Mouse (Mus musculus) CH12.LX (cell line): ENCODE measurements around the gene Tm7sf3. TPM values are rescaled to one million over a fixed set of nuclear protein-coding genes. Genes with fewer than 3 reads are reported as not detected.

Experiments used
- DNase-seq: peaks from one replicate; pipeline ENCODE4 v3.0.0-alpha.2; 2013; ENCODE audit errors: extremely low read depth
- H3K27ac ChIP-seq: 2 replicates; pipeline ENCODE4 v1.5.1; 2012; ENCODE audit warnings: low read depth, mild to moderate bottlenecking, control low read depth, moderate library complexity; ENCODE audit not compliant: insufficient read depth
- H3K27me3 ChIP-seq: replicated peaks from 2 replicates; pipeline ENCODE3; 2012; ENCODE audit warnings: inconsistent platforms
- H3K36me3 ChIP-seq, 2 experiments: replicated peaks in 1 of 2; 2 replicates each; pipeline versions ENCODE3 to v1.6.1; 2012; ENCODE audit warnings: inconsistent platforms in 1 of 2, low read length in 1 of 2, mild to moderate bottlenecking in 1 of 2, mixed read lengths in 1 of 2, moderate library complexity in 1 of 2; ENCODE audit not compliant: control insufficient read depth in 1 of 2, insufficient read depth in 1 of 2
- H3K4me1 ChIP-seq, 2 experiments: 2 replicates each; pipeline ENCODE4 v1.6.1; 2012; ENCODE audit warnings: inconsistent platforms in 1 of 2, moderate library complexity in 1 of 2; ENCODE audit not compliant: insufficient read depth in 2 of 2, control insufficient read depth in 1 of 2
- H3K4me2 ChIP-seq: 2 replicates; pipeline ENCODE4 v1.6.1; 2012; ENCODE audit warnings: low read depth, mild to moderate bottlenecking, control low read depth; ENCODE audit not compliant: poor library complexity, insufficient read depth, severe bottlenecking
- H3K4me3 ChIP-seq, 3 experiments: fragments of 150-350 bp in 1 of 3; sonication (generic) in 1 of 3; replicated peaks in 1 of 3; 2 replicates each; pipeline versions ENCODE3 to v1.5.1; 2011 to 2012; ENCODE audit warnings: low read depth in 2 of 3, low read length in 2 of 3, mild to moderate bottlenecking in 2 of 3, moderate library complexity in 2 of 3, control low read depth in 1 of 3, improper control_type of control experiment in 1 of 3, inconsistent platforms in 1 of 3, mixed read lengths in 1 of 3; ENCODE audit not compliant: poor library complexity in 1 of 3
- H3K79me2 ChIP-seq: replicated peaks from 2 replicates; pipeline ENCODE4 v1.6.1; 2012; ENCODE audit warnings: mild to moderate bottlenecking, moderate library complexity; ENCODE audit not compliant: control insufficient read depth, poor library complexity, insufficient read depth, severe bottlenecking; ENCODE audit errors: extremely low read depth
- H3K9ac ChIP-seq: 2 replicates; pipeline ENCODE4 v1.6.1; 2012; ENCODE audit warnings: low read depth, mild to moderate bottlenecking, control low read depth, moderate library complexity; ENCODE audit not compliant: insufficient read depth
- H3K9me3 ChIP-seq: replicated peaks from 2 replicates; pipeline ENCODE3; 2012; ENCODE audit warnings: low read length, inconsistent platforms, mixed read lengths
- BHLHE40 ChIP-seq: IDR thresholded peaks from 2 replicates; pipeline ENCODE4 v1.6.1; 2011; ENCODE audit warnings: mild to moderate bottlenecking, low read depth, low read length, improper control_type of control experiment
- CHD2 ChIP-seq: IDR thresholded peaks from 2 replicates; pipeline ENCODE4 v1.6.1; 2011; ENCODE audit warnings: low read length, improper control_type of control experiment
- CTCF ChIP-seq, 2 experiments: IDR thresholded peaks in 1 of 2; conservative IDR thresholded peaks in 1 of 2; 2 replicates each; pipeline ENCODE4 v1.5.1; 2011 to 2012; ENCODE audit warnings: low read depth in 2 of 2, low read length in 2 of 2, improper control_type of control experiment in 1 of 2, inconsistent platforms in 1 of 2, mild to moderate bottlenecking in 1 of 2, moderate library complexity in 1 of 2
- E2F4 ChIP-seq: IDR thresholded peaks from 2 replicates; pipeline ENCODE4 v1.6.1; 2011; ENCODE audit warnings: low read depth, low read length, improper control_type of control experiment; ENCODE audit not compliant: insufficient replicate concordance
- ELF1 ChIP-seq: IDR thresholded peaks from 2 replicates; pipeline ENCODE4 v1.6.1; 2014; ENCODE audit warnings: low read depth, mild to moderate bottlenecking, inconsistent platforms, low read length, improper control_type of control experiment
- EP300 ChIP-seq: IDR thresholded peaks from 2 replicates; pipeline ENCODE4 v1.6.1; 2011; ENCODE audit warnings: low read length, improper control_type of control experiment
- ETS1 ChIP-seq: conservative IDR thresholded peaks from 2 replicates; pipeline ENCODE4 v1.6.1; 2012; ENCODE audit warnings: low read depth, mild to moderate bottlenecking, inconsistent platforms, low read length, improper control_type of control experiment, moderate library complexity
- GABPA ChIP-seq: IDR thresholded peaks from 2 replicates; pipeline ENCODE4 v1.6.1; 2012; ENCODE audit warnings: low read depth, low read length, improper control_type of control experiment, inconsistent platforms; ENCODE audit not compliant: insufficient replicate concordance
- HCFC1 ChIP-seq: IDR thresholded peaks from 2 replicates; pipeline ENCODE4 v1.6.1; 2012; ENCODE audit warnings: low read depth, mild to moderate bottlenecking, inconsistent platforms, low read length, improper control_type of control experiment
- IRF4 ChIP-seq: IDR thresholded peaks from 2 replicates; pipeline ENCODE4 v1.6.1; 2014; ENCODE audit warnings: low read depth, mild to moderate bottlenecking, inconsistent platforms, low read length, improper control_type of control experiment
- JUN ChIP-seq: IDR thresholded peaks from 2 replicates; pipeline ENCODE4 v1.6.1; 2011; ENCODE audit warnings: low read depth, mild to moderate bottlenecking, low read length, improper control_type of control experiment, moderate library complexity; ENCODE audit not compliant: insufficient read depth
- JUND ChIP-seq: conservative IDR thresholded peaks from 2 replicates; pipeline ENCODE4 v1.6.1; 2011; ENCODE audit warnings: low read depth, low read length, improper control_type of control experiment
- KAT2A ChIP-seq: IDR thresholded peaks from 2 replicates; pipeline ENCODE4 v1.6.1; 2012; ENCODE audit warnings: low read length, improper control_type of control experiment, inconsistent platforms; ENCODE audit not compliant: insufficient replicate concordance
- MAFK ChIP-seq: IDR thresholded peaks from 2 replicates; pipeline ENCODE4 v1.6.1; 2011; ENCODE audit warnings: low read length, improper control_type of control experiment; ENCODE audit not compliant: insufficient replicate concordance
- MAX ChIP-seq: IDR thresholded peaks from 2 replicates; pipeline ENCODE4 v1.6.1; 2011; ENCODE audit warnings: low read length, improper control_type of control experiment
- MAZ ChIP-seq: IDR thresholded peaks from 2 replicates; pipeline ENCODE4 v1.6.1; 2012; ENCODE audit warnings: low read depth, mild to moderate bottlenecking, inconsistent platforms, low read length, improper control_type of control experiment, moderate library complexity
- MEF2A ChIP-seq: IDR thresholded peaks from 2 replicates; pipeline ENCODE4 v1.6.1; 2014; ENCODE audit warnings: low read depth, mild to moderate bottlenecking, inconsistent platforms, low read length, improper control_type of control experiment, borderline replicate concordance
- MXI1 ChIP-seq: IDR thresholded peaks from 2 replicates; pipeline ENCODE4 v1.6.1; 2011; ENCODE audit warnings: mild to moderate bottlenecking, low read depth, low read length, improper control_type of control experiment
- MYC ChIP-seq: IDR thresholded peaks from 2 replicates; pipeline ENCODE4 v1.6.1; 2011; ENCODE audit warnings: low read depth, mild to moderate bottlenecking, improper control_type of control experiment, low read length
- NELFE ChIP-seq: IDR thresholded peaks from 2 replicates; pipeline ENCODE4 v1.6.1; 2011; ENCODE audit warnings: low read depth, low read length, improper control_type of control experiment
- NRF1 ChIP-seq: IDR thresholded peaks from 2 replicates; pipeline ENCODE4 v1.6.1; 2014; ENCODE audit warnings: low read depth, mild to moderate bottlenecking, inconsistent platforms, low read length, improper control_type of control experiment, moderate library complexity
- PAX5 ChIP-seq: IDR thresholded peaks from 2 replicates; pipeline ENCODE4 v1.6.1; 2012; ENCODE audit warnings: low read length, inconsistent platforms, mixed read lengths
- POLR2A ChIP-seq: IDR thresholded peaks from 2 replicates; pipeline ENCODE4 v1.6.1; 2011; ENCODE audit warnings: low read depth, mild to moderate bottlenecking, improper control_type of control experiment, low read length
- RAD21 ChIP-seq: IDR thresholded peaks from 2 replicates; pipeline ENCODE4 v1.6.1; 2011; ENCODE audit warnings: low read depth, mild to moderate bottlenecking, low read length, improper control_type of control experiment, moderate library complexity
- RCOR1 ChIP-seq: conservative IDR thresholded peaks from 2 replicates; pipeline ENCODE4 v1.6.1; 2012; ENCODE audit warnings: low read depth, mild to moderate bottlenecking, inconsistent platforms, low read length, improper control_type of control experiment
- SIN3A ChIP-seq: IDR thresholded peaks from 2 replicates; pipeline ENCODE4 v1.6.1; 2012; ENCODE audit warnings: low read length, improper control_type of control experiment, inconsistent platforms
- SMC3 ChIP-seq: IDR thresholded peaks from 2 replicates; pipeline ENCODE4 v1.6.1; 2011; ENCODE audit warnings: low read depth, low read length, improper control_type of control experiment
- TBP ChIP-seq: conservative IDR thresholded peaks from 2 replicates; pipeline ENCODE4 v1.6.1; 2011; ENCODE audit warnings: low read depth, low read length, improper control_type of control experiment
- TCF12 ChIP-seq: IDR thresholded peaks from 2 replicates; pipeline ENCODE4 v1.6.1; 2014; ENCODE audit warnings: low read depth, mild to moderate bottlenecking, inconsistent platforms, low read length, improper control_type of control experiment
- USF1 ChIP-seq: IDR thresholded peaks from 2 replicates; pipeline ENCODE4 v1.6.1; 2014; ENCODE audit warnings: low read depth, mild to moderate bottlenecking, inconsistent platforms, low read length, improper control_type of control experiment
- USF2 ChIP-seq: conservative IDR thresholded peaks from 2 replicates; pipeline ENCODE4 v1.6.1; 2011; ENCODE audit warnings: low read depth, low read length, improper control_type of control experiment
- ZC3H11A ChIP-seq: IDR thresholded peaks from 2 replicates; pipeline ENCODE4 v1.6.1; 2012; ENCODE audit warnings: low read depth, mild to moderate bottlenecking, inconsistent platforms, low read length, improper control_type of control experiment
- ZKSCAN1 ChIP-seq: IDR thresholded peaks from 2 replicates; pipeline ENCODE4 v1.6.1; 2012; ENCODE audit warnings: low read depth, inconsistent platforms, low read length, improper control_type of control experiment, borderline replicate concordance
- ZMIZ1 ChIP-seq: IDR thresholded peaks from 2 replicates; pipeline ENCODE4 v1.6.1; 2012; ENCODE audit warnings: low read depth, mild to moderate bottlenecking, inconsistent platforms, low read length, improper control_type of control experiment
- ZNF384 ChIP-seq: IDR thresholded peaks from 2 replicates; pipeline ENCODE4 v1.6.1; 2012; ENCODE audit warnings: low read depth, low read length, improper control_type of control experiment, inconsistent platforms
- dilution Hi-C: fragments of 300-500 bp; cut with MboI; formaldehyde crosslinking; loops from 2 replicates; pipeline ENCODE4 v1.14.3; 2020; ENCODE audit warnings: low sequenced_read_pairs; ENCODE audit not compliant: extremely low pct_unique_long_range_greater_than_20kb, extremely low pct_ligation_motif_present
- in situ Hi-C: fragments of 300-500 bp; cut with MboI; formaldehyde crosslinking; loops from 3 replicates; pipeline ENCODE4 v1.14.3; 2019; ENCODE audit warnings: low sequenced_read_pairs, low pct_ligation_motif_present, low pct_unique_long_range_greater_than_20kb, mixed read lengths
- polyA plus RNA-seq: library from polyadenylated mRNA; unstranded; fragments of >175 nt; gene quantifications from 2 replicates; pipeline ENCODE4 v1.2.1, GENCODE M21; 2012; ENCODE audit warnings: low read depth; ENCODE audit not compliant: insufficient read length
- total RNA-seq, 2 experiments: library from RNA; depleted of rRNA; stranded (reverse); fragments of 300-350 nt in 1 of 2; fragments of >200 nt in 1 of 2; gene quantifications; 2 replicates each; pipeline ENCODE4 v1.2.3; 2012 to 2014

Tm7sf3 gene
- total and polyA plus RNA-seq, 3 experiments, result 11.4 to 23.9 (median 13.4) TPM

DNA sequence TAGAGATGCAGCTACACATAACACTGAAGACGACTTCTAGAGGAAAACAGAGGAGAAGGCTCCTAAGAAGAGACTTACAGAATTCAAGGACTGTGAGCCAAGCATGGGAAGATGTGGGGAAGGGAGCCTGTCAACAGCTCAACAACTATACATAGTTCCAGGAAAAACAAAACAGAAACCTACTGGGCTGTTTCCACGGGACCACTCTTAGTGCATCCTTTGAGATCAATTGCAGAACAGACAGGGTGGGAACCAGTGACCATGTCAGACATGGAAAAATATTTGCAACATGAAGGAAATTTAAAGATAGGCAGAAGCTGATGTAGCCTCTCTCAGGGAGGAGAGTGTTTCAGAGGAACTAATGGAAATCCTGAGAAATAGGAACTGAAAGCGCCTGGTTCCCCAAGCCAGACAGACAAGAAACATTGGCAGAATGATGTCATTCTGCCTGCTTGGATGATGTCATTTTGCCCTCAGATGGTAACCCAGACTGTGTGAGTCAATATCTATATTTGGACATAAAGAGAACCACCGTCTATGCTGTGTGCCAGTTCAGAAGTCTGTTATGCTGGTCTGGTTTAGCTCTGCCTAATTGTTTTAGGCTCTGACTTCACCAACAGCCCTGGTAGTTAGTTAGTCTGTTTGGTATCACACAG lies 32.4 kb upstream of the Tm7sf3 start (continued):
- TF ChIP-seq TBP (peak; percentile 56; the same call in 1 of the 2 replicates), GABPA (peak; percentile 74), MXI1 (0 out of 2 replicates have a peak, but pooled peaks have one; percentile 61), JUND (peak; percentile 100), KAT2A (no peak), ZNF384 (no peak), MAZ (no peak), ZKSCAN1 (no peak), ZC3H11A (no peak), SMC3 (no peak)

DNA sequence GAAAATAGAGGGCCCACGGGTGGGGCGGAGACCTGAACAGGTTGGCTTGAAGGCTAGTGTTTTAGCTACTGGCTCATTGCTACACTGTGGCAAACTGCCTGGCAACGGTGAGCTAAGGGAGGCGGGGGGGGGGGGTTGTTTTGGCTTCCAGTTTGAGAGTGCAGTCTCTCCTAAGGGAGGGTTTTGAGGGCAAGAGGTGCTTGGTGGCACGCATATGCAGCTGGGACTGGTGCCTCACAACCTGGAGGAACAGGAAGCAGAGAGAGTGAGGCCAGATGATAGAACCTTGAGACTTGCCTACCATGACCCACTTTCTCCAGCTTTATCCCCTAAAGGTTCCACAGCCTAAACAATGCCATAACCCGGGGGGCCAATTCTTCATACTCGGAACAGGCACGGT lies 31.8 kb upstream of the Tm7sf3 start:
- H3K79me2 ChIP-seq, result no peaks in the 10 kb centered on the region
- dilution Hi-C loops (no loop called here), in situ Hi-C loops (loop anchor here (25.0 kb wide), 1 partner anchor 313 kb away; no protein-coding TSS in a partner anchor)
- no peaks in the 10 kb centered on the region for H3K36me3 ChIP-seq
- H3K4me3 ChIP-seq, result no peak overlapping the region
- H3K9me3 ChIP-seq, result peaks cover 7% of the 10 kb centered on the region
- H3K4me1 ChIP-seq, result peaks cover 11 to 25% of the 10 kb centered on the region in 2 experiments
- peak overlapping the region; percentile 69 for H3K4me2 ChIP-seq
- H3K27ac ChIP-seq, result peak overlapping the region; percentile 33; the same call in 1 of the 2 replicates
- H3K9ac ChIP-seq, result peak overlapping the region; percentile 7; the same call in 1 of the 2 replicates
- peak; percentile 51 for DNase-seq
- no peaks in the 10 kb centered on the region for H3K27me3 ChIP-seq
- peak; percentile 56 for TF ChIP-seq ETS1
- TF ChIP-seq MAFK, result no peak
- TF ChIP-seq ZKSCAN1, result no peak
- TF ChIP-seq JUN, result no peak
- TF ChIP-seq JUND, result no peak
- TF ChIP-seq MYC, result no peak
- TF ChIP-seq CHD2, result no peak
- TF ChIP-seq NRF1, result no peak
- TF ChIP-seq RAD21, result no peak
- 0 out of 2 replicates have a peak, but pooled peaks have one; percentile 62 for TF ChIP-seq MAZ
- 0 out of 2 replicates have a peak, but pooled peaks have one; percentile 16 for TF ChIP-seq IRF4
- TF ChIP-seq TCF12, result peak; percentile 51; the same call in 1 of the 2 replicates
- TF ChIP-seq PAX5, result no peak
- peak; percentile 74 for TF ChIP-seq BHLHE40
- TF ChIP-seq ZMIZ1, result no peak
- TF ChIP-seq MEF2A, result no peak
- no peak for TF ChIP-seq ZNF384
- TF ChIP-seq HCFC1, result no peak
- no peak for TF ChIP-seq USF1
- no peak for TF ChIP-seq POLR2A
- peak; percentile 31; the same call in 1 of the 2 replicates for TF ChIP-seq EP300
- no peak for TF ChIP-seq ZC3H11A
- peak; percentile 43; the same call in 1 of the 2 replicates for TF ChIP-seq RCOR1
- TF ChIP-seq NELFE, result no peak
- TF ChIP-seq TBP, result no peak
- TF ChIP-seq USF2, result no peak
- no peak for TF ChIP-seq MXI1
- TF ChIP-seq KAT2A, result no peak
- no peak for TF ChIP-seq E2F4
- no peak for TF ChIP-seq SIN3A
- TF ChIP-seq CTCF (conservative IDR thresholded peaks at IDR 0.05 in 1 of 2, IDR thresholded peaks at IDR 0.05 in 1 of 2; ENCODE audit: low read depth in 2 of 2, low read length in 2 of 2), result no peak
- no peak for TF ChIP-seq MAX
- 0 out of 2 replicates have a peak, but pooled peaks have one; percentile 28 for TF ChIP-seq ELF1
